Mouse (Mus musculus) megakaryocyte, embryonic 14.5 days (primary cell): ENCODE data around the gene Itpr1.

ENCODE experiments used
- FLI1 ChIP-seq: IDR thresholded peaks from 2 replicates; pipeline ENCODE4 v1.6.1; 2012; ENCODE audit warnings: low read length, inconsistent platforms, mixed read lengths
- GATA1 ChIP-seq: IDR thresholded peaks from 3 replicates; pipeline ENCODE4 v1.6.1; 2012; ENCODE audit warnings: mixed read lengths, low read length, inconsistent platforms, borderline replicate concordance

- no peak for TF ChIP-seq FLI1
- no peak for TF ChIP-seq GATA1
Measured at GRCm38 (mm10) chr6:108471878-108472277, 259.0 kb downstream of the Itpr1 start.
